Mouse (Mus musculus): ENCODE results near the gene Ctu2. TPM values are rescaled to one million over a fixed set of nuclear protein-coding genes. Genes with fewer than 3 reads are reported as not detected.

Gene Ctu2
- polyA plus RNA-seq, 1 experiment from 2014 or later, result 44.8 TPM

- Histone ChIP-seq H3K27ac (no peak overlapping the region), H3K36me3 (no peaks in the 10 kb centered on the region), H3K4me3 (replicated peaks) (no peak overlapping the region), H3K9me3 (no peaks in the 10 kb centered on the region), H3K9ac (no peak overlapping the region), H3K4me2 (no peak overlapping the region), H3K27me3 (replicated peaks) (no peaks in the 10 kb centered on the region), H3K4me1 (peaks cover 42% of the 10 kb centered on the region)
- no peak for ATAC-seq (ENCODE audit: insufficient read depth, low FRiP score, low read depth)
- 90% methylated on average over 3 of the region's 3 CpGs for WGBS
These were observed 52.0 kb downstream of the Ctu2 start for GRCm38 (mm10) chr8:122527937-122528336.

- no peak overlapping the region for H3K9ac ChIP-seq
- no peaks in the 10 kb centered on the region for H3K9me3 ChIP-seq
- H3K4me3 ChIP-seq (replicated peaks), result no peak overlapping the region
- peaks cover 29% of the 10 kb centered on the region for H3K4me1 ChIP-seq
- ATAC-seq (ENCODE audit: insufficient read depth, low FRiP score, low read depth), result no peak
- H3K27me3 ChIP-seq (replicated peaks), result no peaks in the 10 kb centered on the region
- no peaks in the 10 kb centered on the region for H3K36me3 ChIP-seq
- H3K27ac ChIP-seq, result no peak overlapping the region
- 84% methylated on average over 4 of the region's 4 CpGs for WGBS
- H3K4me2 ChIP-seq, result no peak overlapping the region
These were observed 53.2 kb downstream of the Ctu2 start for GRCm38 (mm10) chr8:122529159-122529558.

DNA sequence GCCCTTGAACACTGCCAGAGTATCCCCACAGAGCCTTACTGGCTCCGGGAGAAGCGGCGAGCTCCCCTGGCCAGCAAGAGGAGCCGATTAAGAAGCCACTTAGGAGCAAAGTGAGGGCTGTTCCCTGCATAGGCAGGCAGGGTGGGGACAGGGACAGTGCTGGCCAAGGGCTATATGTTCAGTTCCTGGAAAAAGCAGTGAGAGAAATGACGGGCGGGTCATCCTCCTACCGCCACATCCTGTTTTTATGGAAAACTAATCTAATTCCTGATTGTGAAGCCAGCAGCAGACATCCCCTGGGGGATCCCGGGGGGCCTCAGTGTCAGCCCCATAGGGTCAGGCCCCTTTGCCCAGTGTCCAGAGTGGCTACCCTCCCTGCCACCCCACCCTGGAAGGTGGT lies 55.4 kb downstream of the Ctu2 start:
- ATAC-seq (ENCODE audit: insufficient read depth, low FRiP score, low read depth), result no peak
- no peaks in the 10 kb centered on the region for H3K36me3 ChIP-seq
- H3K9ac ChIP-seq, result no peak overlapping the region
- no peak overlapping the region for H3K4me2 ChIP-seq
- no peaks in the 10 kb centered on the region for H3K9me3 ChIP-seq
- H3K27ac ChIP-seq, result no peak overlapping the region; the same call in 1 of the 2 replicates
- H3K4me1 ChIP-seq, result peaks cover 12% of the 10 kb centered on the region; the same call in 1 of the 2 replicates
- H3K4me3 ChIP-seq (replicated peaks), result no peak overlapping the region
- H3K27me3 ChIP-seq (replicated peaks), result no peaks in the 10 kb centered on the region
- WGBS, result 76% methylated on average over 8 of the region's 8 CpGs

Small RNAs within 50 kb of the gene (microRNA-seq; reads per million reads assigned to microRNA genes)
- gene Gm24366, result not detected

Other genes with a start within 250 kb of the Ctu2 start
- 5.6 and 5.7 TPM in 2 replicates for gene Zfpm1, start 194.0 kb upstream of the Ctu2 start, polyA plus RNA-seq (2015; fragmentation: Nextera tagmentation; extraction: Ambion mirVana)
- not detected in 2 replicates for gene Trhr2, start 115.4 kb upstream of the Ctu2 start, polyA plus RNA-seq (2015; fragmentation: Nextera tagmentation; extraction: Ambion mirVana)
- 48.7 and 48.9 TPM in 2 replicates for gene Zc3h18, start 99.5 kb upstream of the Ctu2 start, polyA plus RNA-seq (2015; fragmentation: Nextera tagmentation; extraction: Ambion mirVana)
- not detected in 2 replicates for gene Il17c, start 54.1 kb upstream of the Ctu2 start, polyA plus RNA-seq (2015; fragmentation: Nextera tagmentation; extraction: Ambion mirVana)
- 238 and 267 TPM in 2 replicates for gene Cyba, start 43.2 kb upstream of the Ctu2 start, polyA plus RNA-seq (2015; fragmentation: Nextera tagmentation; extraction: Ambion mirVana)
- 38.7 and 43.7 TPM in 2 replicates for gene Mvd, start 32.7 kb upstream of the Ctu2 start, polyA plus RNA-seq (2015; fragmentation: Nextera tagmentation; extraction: Ambion mirVana)
- gene Snai3, start 15.4 kb upstream of the Ctu2 start, polyA plus RNA-seq (2015; fragmentation: Nextera tagmentation; extraction: Ambion mirVana), result 0.31 and 0.70 TPM in 2 replicates
- gene Rnf166, start 79 bp upstream of the Ctu2 start, polyA plus RNA-seq (2015; fragmentation: Nextera tagmentation; extraction: Ambion mirVana), result 35.1 and 38.5 TPM in 2 replicates
- 12.8 and 16.3 TPM in 2 replicates for gene Piezo1, start 75.2 kb downstream of the Ctu2 start, polyA plus RNA-seq (2015; fragmentation: Nextera tagmentation; extraction: Ambion mirVana)
- 34.9 and 37.0 TPM in 2 replicates for gene Cdt1, start 91.9 kb downstream of the Ctu2 start, polyA plus RNA-seq (2015; fragmentation: Nextera tagmentation; extraction: Ambion mirVana)
- 354 and 399 TPM in 2 replicates for gene Aprt, start 100.8 kb downstream of the Ctu2 start, polyA plus RNA-seq (2015; fragmentation: Nextera tagmentation; extraction: Ambion mirVana)
- gene Galns, start 135.3 kb downstream of the Ctu2 start, polyA plus RNA-seq (2015; fragmentation: Nextera tagmentation; extraction: Ambion mirVana), result 11.9 and 13.1 TPM in 2 replicates
- gene Trappc2l, start 135.5 kb downstream of the Ctu2 start, polyA plus RNA-seq (2015; fragmentation: Nextera tagmentation; extraction: Ambion mirVana), result 49.7 and 61.8 TPM in 2 replicates
- 0.12 TPM in 1 of 2 replicates, not detected in the other for gene Pabpn1l, start 146.6 kb downstream of the Ctu2 start, polyA plus RNA-seq (2015; fragmentation: Nextera tagmentation; extraction: Ambion mirVana)
- 4.5 and 4.8 TPM in 2 replicates for gene Cbfa2t3, start 223.0 kb downstream of the Ctu2 start, polyA plus RNA-seq (2015; fragmentation: Nextera tagmentation; extraction: Ambion mirVana)

Data from stomach, embryonic 15.5 days (tissue).